Mouse (Mus musculus) bone marrow macrophage, adult 2 months (primary cell): Measurements from ENCODE around the gene Dlgap3.

Experiments used
- CTCF ChIP-seq: IDR thresholded peaks from 2 replicates; pipeline ENCODE4 v1.5.1; 2012; ENCODE audit warnings: low read depth, mild to moderate bottlenecking, low read length, moderate library complexity
- POLR2A ChIP-seq: IDR thresholded peaks from 2 replicates; pipeline ENCODE4 v1.6.1; 2012; ENCODE audit warnings: mild to moderate bottlenecking, low read depth, low read length, borderline replicate concordance

DNA sequence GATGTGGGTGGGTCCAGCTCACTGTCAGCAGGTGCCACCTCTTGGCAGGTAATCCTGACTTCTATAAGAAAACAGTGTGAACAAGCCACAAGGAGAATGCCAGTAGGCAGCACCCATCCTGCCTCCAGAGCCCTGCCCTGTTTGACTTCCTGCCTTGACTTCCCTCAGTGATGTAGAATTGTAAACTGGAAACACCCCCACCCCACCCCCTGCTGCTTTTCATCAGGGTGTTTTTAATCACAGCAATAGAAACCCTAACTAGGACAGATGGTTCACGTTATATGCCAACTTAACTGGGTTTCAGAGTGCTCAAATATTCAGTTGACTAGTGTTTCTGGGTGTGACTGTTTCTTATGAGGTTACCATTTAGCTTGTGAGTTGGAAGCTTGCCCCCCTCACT, 15.7 kb upstream of the Dlgap3 start:
- TF ChIP-seq POLR2A (no peak), CTCF (no peak)
